Mouse (Mus musculus) forebrain, embryonic 12.5 days (tissue): ENCODE data around the gene Ubxn7. TPM values are rescaled to one million over a fixed set of nuclear protein-coding genes. Genes with fewer than 3 reads are reported as not detected.

Experiments used
- ATAC-seq: fragments of 200-750 bp; cut with Nextera tagmentation; 2 replicates; pipeline ENCODE4 v1.8.0; 2017; ENCODE audit warnings: moderate TSS enrichment; ENCODE audit not compliant: low FRiP score
- H3K27ac ChIP-seq: fragments of 300-500 bp; sonication (generic); 2 replicates; pipeline ENCODE4 v1.5.1; 2016; ENCODE audit warnings: mild to moderate bottlenecking
- H3K27me3 ChIP-seq: fragments of 300-500 bp; sonication (generic); 2 replicates; pipeline ENCODE4 v1.6.1; 2016; ENCODE audit warnings: mild to moderate bottlenecking
- H3K36me3 ChIP-seq: fragments of 300-500 bp; sonication (generic); replicated peaks from 2 replicates; pipeline ENCODE4 v1.6.1; 2016; ENCODE audit warnings: mild to moderate bottlenecking
- H3K4me1 ChIP-seq: fragments of 300-500 bp; sonication (generic); 2 replicates; pipeline ENCODE4 v1.6.1; 2016
- H3K4me2 ChIP-seq: fragments of 300-500 bp; sonication (generic); 2 replicates; pipeline ENCODE4 v1.6.1; 2016; ENCODE audit warnings: mild to moderate bottlenecking, moderate library complexity
- H3K4me3 ChIP-seq: fragments of 300-500 bp; sonication (generic); replicated peaks from 2 replicates; pipeline ENCODE4 v1.5.1; 2016; ENCODE audit warnings: mild to moderate bottlenecking
- H3K9ac ChIP-seq: fragments of 300-500 bp; sonication (generic); 2 replicates; pipeline ENCODE4 v1.6.1; 2016; ENCODE audit warnings: mild to moderate bottlenecking
- H3K9me3 ChIP-seq: fragments of 300-500 bp; sonication (generic); 2 replicates; pipeline ENCODE4 v1.6.1; 2016
- WGBS: fragments of 180-500 bp; shearing (Covaris S2); methylation state at CpG from one replicate; pipeline ENCODE4 v1.1.7; 2016; 5-methylcytosine and 5-hydroxymethylcytosine counted together
- polyA plus RNA-seq: library from polyadenylated mRNA; unstranded; fragments of >200 nt; fragmentation: Nextera tagmentation; extraction: Ambion mirVana; gene quantifications from 2 replicates; pipeline ENCODE4 v1.2.1, GENCODE M21; 2016

The Ubxn7 gene
- polyA plus RNA-seq, 1 experiment from 2014 or later, result 30.0 TPM

- WGBS, result 93% methylated on average over 3 of the region's 3 CpGs
- H3K27me3 ChIP-seq, result no peaks in the 10 kb centered on the region
- no peak for ATAC-seq
- no peak overlapping the region for H3K9ac ChIP-seq
- no peak overlapping the region for H3K4me2 ChIP-seq
- no peaks in the 10 kb centered on the region for H3K9me3 ChIP-seq
- H3K36me3 ChIP-seq, result peaks cover 64% of the 10 kb centered on the region
- no peak overlapping the region for H3K27ac ChIP-seq
- no peaks in the 10 kb centered on the region for H3K4me1 ChIP-seq
- H3K4me3 ChIP-seq, result no peak overlapping the region
These were observed 54.8 kb downstream of the Ubxn7 start for GRCm38 (mm10) chr16:32386826-32387225.

GRCm38 (mm10) chr16:32389049-32389448 is 57.0 kb downstream of the Ubxn7 start:
- H3K9ac ChIP-seq, result no peak overlapping the region
- no peaks in the 10 kb centered on the region for H3K9me3 ChIP-seq
- no peaks in the 10 kb centered on the region for H3K27me3 ChIP-seq
- no peak for ATAC-seq
- H3K36me3 ChIP-seq, result peaks cover 54% of the 10 kb centered on the region
- no peaks in the 10 kb centered on the region for H3K4me1 ChIP-seq
- H3K27ac ChIP-seq, result no peak overlapping the region
- H3K4me2 ChIP-seq, result no peak overlapping the region
- no peak overlapping the region for H3K4me3 ChIP-seq

GRCm38 (mm10) chr16:32389841-32390240 is 57.8 kb downstream of the Ubxn7 start:
- peaks cover 50% of the 10 kb centered on the region for H3K36me3 ChIP-seq
- H3K9me3 ChIP-seq, result no peaks in the 10 kb centered on the region
- H3K4me3 ChIP-seq, result no peak overlapping the region
- no peak overlapping the region for H3K4me2 ChIP-seq
- H3K4me1 ChIP-seq, result no peaks in the 10 kb centered on the region
- WGBS, result 88% methylated on average over 3 of the region's 3 CpGs
- H3K27me3 ChIP-seq, result no peaks in the 10 kb centered on the region
- no peak for ATAC-seq
- no peak overlapping the region for H3K9ac ChIP-seq
- H3K27ac ChIP-seq, result no peak overlapping the region

- no peaks in the 10 kb centered on the region for H3K4me1 ChIP-seq
- H3K27ac ChIP-seq, result no peak overlapping the region
- H3K27me3 ChIP-seq, result no peaks in the 10 kb centered on the region
- H3K9ac ChIP-seq, result no peak overlapping the region
- ATAC-seq, result no peak
- H3K4me2 ChIP-seq, result no peak overlapping the region
- peaks cover 41% of the 10 kb centered on the region for H3K36me3 ChIP-seq
- 93% methylated on average over 3 of the region's 3 CpGs for WGBS
- no peak overlapping the region for H3K4me3 ChIP-seq
- H3K9me3 ChIP-seq, result no peaks in the 10 kb centered on the region
These were observed 58.8 kb downstream of the Ubxn7 start for GRCm38 (mm10) chr16:32390882-32391281.

GRCm38 (mm10) chr16:32395679-32396540 is 63.9 kb downstream of the Ubxn7 start:
- Histone ChIP-seq H3K27me3 (no peaks in the 10 kb centered on the region), H3K9me3 (no peaks in the 10 kb centered on the region), H3K4me1 (no peaks in the 10 kb centered on the region), H3K36me3 (peaks cover 16% of the 10 kb centered on the region), H3K4me3 (no peak overlapping the region), H3K4me2 (no peak overlapping the region), H3K9ac (no peak overlapping the region), H3K27ac (no peak overlapping the region)
- WGBS, result 72% methylated on average over 6 of the region's 6 CpGs
- ATAC-seq, result no peak

GRCm38 (mm10) chr16:32396541-32396835 is 64.4 kb downstream of the Ubxn7 start:
- H3K27ac ChIP-seq, result no peak overlapping the region
- no peak overlapping the region for H3K4me2 ChIP-seq
- ATAC-seq, result no peak
- no peaks in the 10 kb centered on the region for H3K27me3 ChIP-seq
- WGBS, result 63% methylated on average over 3 of the region's 3 CpGs
- no peaks in the 10 kb centered on the region for H3K4me1 ChIP-seq
- no peaks in the 10 kb centered on the region for H3K9me3 ChIP-seq
- H3K9ac ChIP-seq, result no peak overlapping the region
- no peak overlapping the region for H3K4me3 ChIP-seq
- H3K36me3 ChIP-seq, result peaks cover 12% of the 10 kb centered on the region

- WGBS, result 78% methylated on average over 3 of the region's 3 CpGs
- no peak for ATAC-seq
- Histone ChIP-seq H3K9ac (no peak overlapping the region), H3K4me1 (no peaks in the 10 kb centered on the region), H3K27ac (no peak overlapping the region), H3K27me3 (no peaks in the 10 kb centered on the region), H3K4me2 (no peak overlapping the region), H3K36me3 (peaks cover 6% of the 10 kb centered on the region), H3K9me3 (no peaks in the 10 kb centered on the region), H3K4me3 (no peak overlapping the region)
These were observed 66.1 kb downstream of the Ubxn7 start for GRCm38 (mm10) chr16:32398206-32398605.

- no peaks in the 10 kb centered on the region for H3K36me3 ChIP-seq
- no peaks in the 10 kb centered on the region for H3K4me1 ChIP-seq
- H3K4me3 ChIP-seq, result no peak within 1 kb of the TSS
- 93% methylated on average over 7 of the region's 7 CpGs for WGBS
- H3K27me3 ChIP-seq, result no peaks in the 10 kb centered on the region
- no peak within 1 kb of the TSS for H3K27ac ChIP-seq
- no peaks in the 10 kb centered on the region for H3K9me3 ChIP-seq
- H3K4me2 ChIP-seq, result no peak within 1 kb of the TSS
- ATAC-seq, result no peak
- no peak within 1 kb of the TSS for H3K9ac ChIP-seq
These were observed 68.2 kb downstream of the Ubxn7 start, which contains the start of gene Tm4sf19 for GRCm38 (mm10) chr16:32400267-32400666. Gene Tm4sf19, plus strand, starts transcription at chr16:32400506.

GRCm38 (mm10) chr16:32401335-32401965 is 69.4 kb downstream of the Ubxn7 start:
- no peaks in the 10 kb centered on the region for H3K27me3 ChIP-seq
- no peak overlapping the region for H3K9ac ChIP-seq
- WGBS, result 81% methylated on average over 9 of the region's 9 CpGs
- no peaks in the 10 kb centered on the region for H3K4me1 ChIP-seq
- no peak for ATAC-seq
- H3K36me3 ChIP-seq, result no peaks in the 10 kb centered on the region
- H3K27ac ChIP-seq, result no peak overlapping the region
- no peak overlapping the region for H3K4me2 ChIP-seq
- no peaks in the 10 kb centered on the region for H3K9me3 ChIP-seq
- no peak overlapping the region for H3K4me3 ChIP-seq

GRCm38 (mm10) chr16:32402818-32403217 is 70.8 kb downstream of the Ubxn7 start:
- Histone ChIP-seq H3K4me3 (no peak overlapping the region), H3K9me3 (no peaks in the 10 kb centered on the region), H3K36me3 (no peaks in the 10 kb centered on the region), H3K9ac (no peak overlapping the region), H3K27me3 (no peaks in the 10 kb centered on the region), H3K4me1 (no peaks in the 10 kb centered on the region), H3K27ac (no peak overlapping the region), H3K4me2 (no peak overlapping the region)
- 95% methylated on average over 3 of the region's 3 CpGs for WGBS
- ATAC-seq, result no peak

- no peaks in the 10 kb centered on the region for H3K36me3 ChIP-seq
- H3K27me3 ChIP-seq, result no peaks in the 10 kb centered on the region
- H3K4me1 ChIP-seq, result no peaks in the 10 kb centered on the region
- H3K9me3 ChIP-seq, result no peaks in the 10 kb centered on the region
- no peak overlapping the region for H3K4me2 ChIP-seq
- no peak overlapping the region for H3K9ac ChIP-seq
- 94% methylated on average over 9 of the region's 9 CpGs for WGBS
- H3K4me3 ChIP-seq, result no peak overlapping the region
- no peak overlapping the region for H3K27ac ChIP-seq
- no peak for ATAC-seq
These were observed 73.7 kb downstream of the Ubxn7 start for GRCm38 (mm10) chr16:32405716-32406115.

GRCm38 (mm10) chr16:32406671-32407070 is 74.6 kb downstream of the Ubxn7 start:
- Histone ChIP-seq H3K4me1 (no peaks in the 10 kb centered on the region), H3K36me3 (no peaks in the 10 kb centered on the region), H3K4me2 (no peak overlapping the region), H3K27ac (no peak overlapping the region), H3K9ac (no peak overlapping the region), H3K4me3 (no peak overlapping the region), H3K27me3 (no peaks in the 10 kb centered on the region), H3K9me3 (no peaks in the 10 kb centered on the region)
- no peak for ATAC-seq
- 75% methylated on average over 6 of the region's 6 CpGs for WGBS

GRCm38 (mm10) chr16:32407730-32408129 is 75.7 kb downstream of the Ubxn7 start:
- no peak overlapping the region for H3K9ac ChIP-seq
- H3K9me3 ChIP-seq, result no peaks in the 10 kb centered on the region
- WGBS, result 83% methylated on average over 10 of the region's 10 CpGs
- H3K36me3 ChIP-seq, result no peaks in the 10 kb centered on the region
- H3K4me1 ChIP-seq, result no peaks in the 10 kb centered on the region
- H3K27ac ChIP-seq, result no peak overlapping the region
- ATAC-seq, result no peak
- no peak overlapping the region for H3K4me3 ChIP-seq
- no peaks in the 10 kb centered on the region for H3K27me3 ChIP-seq
- H3K4me2 ChIP-seq, result no peak overlapping the region
